Mouse (Mus musculus) bone marrow macrophage, adult 2 months (primary cell): Measurements from ENCODE around the gene Rab3a.

ENCODE experiments used
- CTCF ChIP-seq: IDR thresholded peaks from 2 replicates; pipeline ENCODE4 v1.5.1; 2012; ENCODE audit warnings: low read depth, mild to moderate bottlenecking, low read length, moderate library complexity
- POLR2A ChIP-seq: IDR thresholded peaks from 2 replicates; pipeline ENCODE4 v1.6.1; 2012; ENCODE audit warnings: mild to moderate bottlenecking, low read depth, low read length, borderline replicate concordance

DNA sequence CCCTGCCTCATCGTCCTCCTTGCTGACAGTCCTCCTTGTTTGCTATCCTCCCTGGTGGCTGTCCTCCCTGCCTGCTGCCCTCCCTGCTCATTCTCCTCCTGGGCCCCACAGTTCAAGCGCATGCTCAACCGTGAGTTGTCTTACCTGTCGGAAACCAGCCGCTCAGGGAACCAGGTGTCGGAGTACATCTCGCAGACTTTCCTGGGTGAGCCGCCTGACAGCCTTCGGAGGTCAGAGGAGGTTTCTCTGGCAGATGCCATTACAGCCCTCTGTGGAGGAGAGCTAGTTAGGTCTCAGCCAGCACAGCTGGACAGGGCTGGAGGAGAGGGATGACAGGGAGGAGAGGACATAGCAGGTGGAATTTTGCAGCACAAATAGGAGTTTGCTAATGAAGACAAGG lies 7.8 kb upstream of the Rab3a start:
- TF ChIP-seq POLR2A (no peak), CTCF (no peak)
